Mouse (Mus musculus): ENCODE measurements around the gene Hip1r.

Gene Hip1r

DNA sequence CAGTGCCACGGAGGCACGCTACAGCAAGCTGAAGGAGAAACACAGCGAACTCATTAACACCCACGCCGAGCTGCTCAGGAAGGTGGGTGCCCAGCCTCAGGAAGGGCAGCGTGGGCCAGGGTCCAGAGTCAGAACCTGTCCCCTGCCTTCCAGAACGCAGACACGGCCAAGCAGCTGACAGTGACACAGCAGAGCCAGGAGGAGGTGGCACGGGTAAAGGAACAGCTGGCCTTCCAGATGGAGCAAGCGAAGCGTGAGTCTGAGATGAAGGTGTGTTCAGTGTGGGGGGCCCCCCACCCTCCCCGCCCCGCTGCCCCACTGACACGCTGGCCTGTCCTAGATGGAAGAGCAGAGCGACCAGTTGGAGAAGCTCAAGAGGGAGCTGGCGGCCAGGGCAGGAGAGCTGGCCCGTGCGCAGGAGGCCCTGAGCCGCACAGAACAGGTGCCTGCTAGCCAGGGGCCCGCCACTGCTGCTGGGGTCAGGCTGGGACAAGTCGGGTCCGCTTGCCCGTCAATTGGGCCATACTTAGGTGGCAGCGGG lies 23.9 kb downstream of the Hip1r start:
- DNase-seq (ENCODE audit: low spot score): no peak

- no peak for DNase-seq (ENCODE audit: low spot score)
Observed at GRCm38 (mm10) chr5:123997811-123998210, 24.4 kb downstream of the Hip1r start.

GRCm38 (mm10) chr5:123998370-123998769 lies 24.9 kb downstream of the Hip1r start:
- no peak for DNase-seq (ENCODE audit: low spot score)

GRCm38 (mm10) chr5:124000824-124001223 lies 27.4 kb downstream of the Hip1r start:
- DNase-seq (ENCODE audit: low spot score): peak; percentile 83

DNA sequence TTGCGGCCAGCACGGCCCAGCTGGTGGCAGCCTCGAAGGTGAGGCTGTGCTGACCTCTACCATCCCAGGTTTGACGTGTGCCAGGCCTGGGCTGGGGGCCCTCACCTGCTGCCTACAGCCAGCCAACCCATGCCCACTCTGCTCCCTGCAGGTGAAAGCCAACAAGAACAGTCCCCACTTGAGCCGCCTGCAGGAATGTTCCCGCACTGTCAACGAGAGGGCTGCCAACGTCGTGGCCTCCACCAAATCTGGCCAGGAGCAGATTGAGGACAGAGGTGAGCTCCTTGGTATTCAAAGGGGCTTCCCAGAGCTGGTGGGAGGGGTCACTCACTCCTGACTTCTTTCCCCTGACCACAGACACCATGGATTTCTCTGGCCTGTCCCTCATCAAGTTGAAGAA lies 27.8 kb downstream of the Hip1r start:
- DNase-seq (ENCODE audit: low spot score): no peak

- DNase-seq (ENCODE audit: low spot score): no peak
Observed at GRCm38 (mm10) chr5:124002876-124003275, 29.4 kb downstream of the Hip1r start.

DNA sequence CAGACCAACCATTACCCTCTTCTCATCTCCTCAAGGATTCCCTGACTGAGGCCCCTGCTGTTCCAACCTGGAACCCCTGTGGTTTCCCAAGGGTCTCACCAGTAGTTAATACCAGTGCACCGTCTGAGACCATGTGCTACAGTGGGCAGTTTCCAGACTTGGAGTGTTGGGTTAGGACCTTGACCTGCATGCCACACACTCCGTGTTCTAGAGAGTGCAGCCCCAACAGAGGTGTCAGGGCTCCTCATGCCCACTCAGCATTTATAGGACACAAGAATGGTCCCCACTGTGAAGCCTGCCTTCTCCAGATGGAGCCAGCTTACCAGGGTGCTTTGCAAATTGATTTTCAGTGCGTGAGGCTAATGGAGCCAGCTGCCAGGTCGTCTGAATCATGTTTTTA lies 29.9 kb downstream of the Hip1r start:
- no peak for DNase-seq (ENCODE audit: low spot score)

DNA sequence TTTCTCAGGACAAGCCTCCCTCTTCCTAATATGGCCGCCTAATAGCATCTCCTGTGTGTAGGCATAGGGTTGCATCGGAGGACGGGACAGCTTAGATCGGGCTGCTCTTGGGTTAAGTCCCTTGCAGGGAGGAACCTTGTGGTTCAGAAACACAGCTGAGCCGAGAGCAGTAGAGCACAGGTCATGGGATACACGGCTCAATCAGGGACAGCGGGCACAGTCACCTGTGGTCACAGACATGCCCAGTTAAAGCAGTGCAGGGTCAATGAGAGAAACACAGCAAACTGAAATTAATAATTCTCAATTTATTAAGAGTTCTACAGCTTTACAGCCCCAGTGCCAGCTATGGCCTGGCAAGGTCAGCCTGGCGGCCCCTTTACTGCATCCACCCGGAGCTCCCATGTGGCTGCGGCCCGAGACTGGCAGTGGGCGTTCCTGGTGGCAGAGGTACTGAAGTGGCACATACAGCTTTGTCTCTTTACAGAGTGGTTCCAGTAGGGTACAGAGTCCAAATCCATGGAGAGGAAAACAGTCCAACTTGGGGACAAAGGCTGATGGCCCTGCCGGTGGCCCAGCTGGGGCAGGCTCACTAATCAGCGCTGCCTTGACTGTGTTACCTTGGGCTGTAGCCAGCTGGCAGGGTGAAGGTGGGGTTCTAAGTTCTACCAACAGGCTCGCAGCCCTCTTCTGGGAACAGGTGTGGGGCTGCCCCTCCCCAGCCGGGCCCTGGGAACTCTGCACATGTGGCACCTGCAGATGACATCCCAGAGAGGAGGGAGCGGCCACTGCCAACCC lies 31.1 kb downstream of the Hip1r start:
- DNase-seq (ENCODE audit: low spot score): no peak

- no peak for DNase-seq (ENCODE audit: low spot score)
Observed at GRCm38 (mm10) chr5:124005151-124005500, 31.7 kb downstream of the Hip1r start.

- DNase-seq (ENCODE audit: low spot score): no peak
Observed at GRCm38 (mm10) chr5:124005591-124005990, 32.2 kb downstream of the Hip1r start.

- no peak for DNase-seq (ENCODE audit: low spot score)
Observed at GRCm38 (mm10) chr5:124006082-124006873, 32.9 kb downstream of the Hip1r start.

DNA sequence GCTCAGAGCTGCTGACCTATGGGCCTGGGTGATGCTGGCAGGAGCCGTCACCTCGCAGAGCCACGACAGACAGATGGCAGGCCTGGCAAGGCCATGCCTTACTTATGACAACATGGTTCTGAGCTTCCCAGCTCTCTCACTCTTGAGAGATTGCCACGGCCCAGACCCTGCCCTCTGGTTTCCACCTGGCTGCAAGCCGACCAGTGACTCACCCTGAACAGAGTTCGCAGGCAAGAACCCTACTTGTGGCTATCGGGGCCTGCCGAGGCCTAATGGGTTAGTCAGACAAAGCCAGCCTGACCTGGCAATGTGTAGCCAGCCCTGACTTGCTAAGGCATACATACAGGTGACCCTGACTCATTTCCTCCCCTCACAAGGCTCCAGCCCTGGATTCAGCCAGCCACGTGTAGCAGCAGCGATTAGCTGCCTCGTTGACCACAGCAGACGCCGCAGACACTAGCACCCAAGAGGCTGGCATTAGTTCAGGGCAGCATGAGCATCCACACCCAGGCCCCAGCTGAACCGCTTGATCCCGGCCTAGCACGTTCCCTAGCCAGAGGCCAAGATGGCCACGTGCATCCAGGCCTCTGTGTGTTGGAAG lies 33.6 kb downstream of the Hip1r start:
- no peak for DNase-seq (ENCODE audit: low spot score)

- DNase-seq (ENCODE audit: low spot score): no peak
Observed at GRCm38 (mm10) chr5:124010077-124010476, 36.6 kb downstream of the Hip1r start.

DNA sequence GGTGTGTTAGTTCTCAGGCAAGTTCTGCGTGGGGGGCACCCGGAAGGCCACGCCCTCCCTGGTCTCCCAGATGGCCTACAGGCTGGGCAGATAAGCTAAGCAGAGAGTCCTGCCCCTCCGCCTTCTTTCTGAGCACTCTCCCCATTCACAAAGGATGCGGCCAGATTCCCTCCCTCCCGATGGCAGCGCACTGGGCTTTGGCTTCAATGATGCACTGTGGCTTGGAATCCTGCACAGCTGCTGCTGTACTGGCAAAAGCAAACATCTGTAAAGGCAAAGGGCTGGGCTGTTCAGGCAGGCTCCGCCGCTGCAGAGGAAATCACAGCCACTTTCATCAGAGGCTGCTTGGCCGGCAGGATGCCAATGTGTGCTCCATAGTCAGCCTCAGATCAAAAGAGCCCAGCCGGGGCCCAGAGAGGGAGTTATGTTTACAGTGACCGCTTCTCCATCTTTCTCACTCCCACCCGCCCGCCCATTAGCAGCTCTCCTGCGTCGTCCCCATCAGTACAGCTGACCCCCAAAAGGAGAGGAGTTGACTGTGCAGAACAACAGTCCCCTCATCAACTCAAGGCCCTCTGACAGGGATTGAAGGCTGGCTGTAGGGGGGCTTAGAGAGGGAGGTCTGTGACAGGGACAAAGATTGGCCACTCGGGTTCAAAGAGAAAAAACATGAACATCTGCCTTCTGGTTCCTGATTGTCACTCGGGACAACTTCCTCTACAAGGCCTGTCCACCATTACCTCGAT lies 37.7 kb downstream of the Hip1r start:
- DNase-seq (ENCODE audit: low spot score): no peak

DNA sequence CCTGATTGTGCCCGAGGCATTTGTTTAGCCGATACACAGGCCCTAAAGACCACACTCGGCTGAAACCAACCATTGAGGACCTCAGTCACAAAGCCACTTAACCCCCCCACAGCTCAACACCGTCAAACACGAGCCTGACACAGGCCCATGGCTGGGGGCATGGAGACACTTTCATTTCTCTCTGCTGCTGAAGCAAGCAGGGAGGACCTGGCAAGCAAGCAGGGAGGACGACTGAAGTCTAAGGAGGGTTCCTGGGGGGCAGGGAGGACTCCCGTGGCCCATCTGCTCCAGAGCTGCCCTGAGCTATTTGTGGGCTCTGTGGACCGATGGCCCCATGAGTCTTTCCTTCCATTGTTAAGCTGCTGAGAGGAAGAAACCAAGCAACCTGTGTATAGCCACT lies 38.5 kb downstream of the Hip1r start:
- no peak for DNase-seq (ENCODE audit: low spot score)

GRCm38 (mm10) chr5:124012885-124013284 lies 39.5 kb downstream of the Hip1r start:
- DNase-seq (ENCODE audit: low spot score): no peak

- DNase-seq (ENCODE audit: low spot score): no peak
Observed at GRCm38 (mm10) chr5:124013747-124014146, 40.3 kb downstream of the Hip1r start.

- no peak for DNase-seq (ENCODE audit: low spot score)
Observed at GRCm38 (mm10) chr5:124014180-124014579, 40.8 kb downstream of the Hip1r start.

GRCm38 (mm10) chr5:124014791-124015251 lies 41.4 kb downstream of the Hip1r start:
- no peak for DNase-seq (ENCODE audit: low spot score)

DNA sequence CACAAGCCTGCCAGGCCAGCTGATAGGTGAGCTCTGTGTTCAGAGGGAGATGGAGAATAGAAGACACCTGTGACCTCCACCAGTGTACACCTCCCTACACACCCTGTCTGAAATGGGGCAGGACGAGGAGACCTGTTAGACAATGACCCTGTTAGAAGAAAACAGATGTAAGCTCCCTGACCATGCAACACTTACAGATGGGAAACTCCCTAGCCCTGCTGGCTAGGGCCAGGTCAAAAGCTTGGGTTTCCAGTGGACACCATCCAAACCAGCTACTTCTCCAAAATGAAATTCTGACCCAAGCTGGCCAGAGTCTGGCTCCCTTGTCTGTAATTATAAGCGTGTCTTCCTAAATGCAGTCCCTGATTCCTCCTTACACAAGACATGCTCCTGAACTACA lies 42.3 kb downstream of the Hip1r start:
- DNase-seq (ENCODE audit: low spot score): no peak

GRCm38 (mm10) chr5:124016291-124016821 lies 42.9 kb downstream of the Hip1r start:
- no peak for DNase-seq (ENCODE audit: low spot score)

- no peak for DNase-seq (ENCODE audit: low spot score)
Observed at GRCm38 (mm10) chr5:124017941-124018340, 44.5 kb downstream of the Hip1r start.

Measured in left cerebral cortex, adult 11 months (tissue).